Comparison of ENCODE assay signal across 8 mouse cellular contexts in the genomic region with DNA sequence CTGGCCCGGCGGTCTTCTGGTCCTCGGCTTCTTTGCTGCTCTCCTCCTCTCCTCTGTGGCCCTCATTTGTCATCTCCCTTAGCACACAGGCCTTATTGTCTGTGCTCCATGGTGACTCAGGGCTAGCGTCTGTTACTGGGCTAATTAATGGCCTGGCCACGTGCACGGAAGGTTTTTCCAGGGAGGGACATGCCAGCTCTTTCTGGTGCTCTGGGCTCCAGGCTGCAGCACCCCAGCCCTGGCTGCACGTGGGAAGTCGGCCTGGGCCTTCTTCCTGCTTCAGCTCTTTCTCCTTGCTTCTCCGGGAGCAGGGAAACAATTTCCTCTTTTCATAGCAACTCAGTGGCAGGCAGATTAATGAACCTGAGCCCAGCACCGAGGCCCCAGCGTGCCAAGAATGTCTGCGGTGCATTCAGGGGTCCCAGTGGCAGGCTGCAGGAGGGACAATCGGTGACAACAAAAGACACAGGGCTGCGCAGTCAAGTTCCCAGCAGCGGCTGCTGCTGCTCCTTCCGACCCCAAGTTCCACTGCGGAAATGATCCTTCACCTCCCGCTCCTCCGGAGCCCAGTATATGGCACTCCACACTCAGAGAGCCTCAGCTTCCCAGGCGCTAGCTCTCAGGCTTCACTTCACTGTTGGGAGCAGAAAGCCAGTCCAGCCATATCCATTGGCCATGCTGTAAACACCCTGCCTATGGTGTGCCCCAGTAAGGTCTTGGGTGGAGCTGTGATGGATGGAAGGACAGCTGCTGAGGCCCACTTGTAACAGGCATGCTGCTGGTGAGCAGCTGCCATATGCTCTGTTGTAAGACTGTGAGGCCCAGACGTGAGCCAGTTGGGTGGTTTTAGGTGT.
DNase-seq lines count a peak whose midpoint lies in the region; ATAC-seq and TF ChIP-seq lines count a peak whose summit lies in the region.

No protein-coding gene starts in this region.

- no peak overlapping the region for H3K9ac ChIP-seq in forebrain, postnatal 0 days
- peak overlapping the region; percentile 56 for H3K9ac ChIP-seq in kidney, embryonic 16.5 days (replicated peaks; ENCODE audit: low read length)
- peak overlapping the region; percentile 50 for H3K9ac ChIP-seq in limb, embryonic 11.5 days (ENCODE audit: low read length)

- no peaks in the 10 kb centered on the region for H3K4me1 ChIP-seq in cerebellum, adult 2 months (ENCODE audit: control insufficient read depth, insufficient read depth, low read length)
- H3K4me1 ChIP-seq in forebrain, postnatal 0 days (ENCODE audit: insufficient read depth) = no peaks in the 10 kb centered on the region
- peaks cover 10% of the 10 kb centered on the region for H3K4me1 ChIP-seq in kidney, embryonic 16.5 days (ENCODE audit: insufficient read depth, low read length)
- peaks cover 17% of the 10 kb centered on the region for H3K4me1 ChIP-seq in limb, embryonic 11.5 days (ENCODE audit: control insufficient read depth, insufficient read depth, low read length)

- no peaks in the 10 kb centered on the region for H3K27me3 ChIP-seq in cerebellum, adult 2 months (ENCODE audit: control insufficient read depth, insufficient read depth, low read length)
- H3K27me3 ChIP-seq in forebrain, postnatal 0 days (ENCODE audit: insufficient read depth, low read length) = no peaks in the 10 kb centered on the region
- no peaks in the 10 kb centered on the region for H3K27me3 ChIP-seq in kidney, embryonic 16.5 days (ENCODE audit: insufficient read depth, low read length)
- H3K27me3 ChIP-seq in limb, embryonic 11.5 days (ENCODE audit: control insufficient read depth, insufficient read depth, low read length) = no peaks in the 10 kb centered on the region

- TF ChIP-seq POLR2A in cerebellum, adult 2 months (IDR thresholded peaks at IDR 0.05; ENCODE audit: borderline replicate concordance, insufficient read depth, low read length) = no peak

- H3K9me3 ChIP-seq in forebrain, postnatal 0 days (ENCODE audit: low read length) = 0 out of 2 replicates have a peak, but pooled peaks cover 7% of the 10 kb centered on the region
- H3K9me3 ChIP-seq in kidney, embryonic 16.5 days (ENCODE audit: low read length) = peaks cover 12% of the 10 kb centered on the region
- H3K9me3 ChIP-seq in limb, embryonic 11.5 days (ENCODE audit: control insufficient read depth, low read length) = no peaks in the 10 kb centered on the region; the same call in 1 of the 2 replicates

- no peak overlapping the region for H3K4me2 ChIP-seq in forebrain, postnatal 0 days (ENCODE audit: low read depth)
- H3K4me2 ChIP-seq in kidney, embryonic 16.5 days (replicated peaks; ENCODE audit: low read depth, low read length) = peak overlapping the region; percentile 13; the same call in 1 of the 2 replicates
- H3K4me2 ChIP-seq in limb, embryonic 11.5 days (ENCODE audit: low read depth, severe bottlenecking) = 0 out of 2 replicates have a peak overlapping the region, but pooled peaks have one; percentile 7

- peak; percentile 29 for DNase-seq in gastrocnemius, postnatal 10 days
- no peak for DNase-seq in gastrocnemius, postnatal 4 days (ENCODE audit: low spot score in 2 of 2)
- peak; percentile 17 to 46 for DNase-seq in cerebellum, adult 2 months
- DNase-seq in forebrain, postnatal 0 days = peak; percentile 80
- peak; percentile 67 for DNase-seq in limb, embryonic 11.5 days (ENCODE audit: low spot score)
- DNase-seq in right cerebral cortex, adult 18-20 months = peak; percentile 62
- DNase-seq in spleen, postnatal 36 days (ENCODE audit: low spot score in 2 of 2) = no peak

- H3K27ac ChIP-seq in cerebellum, adult 2 months (ENCODE audit: insufficient read depth, low read length) = no peak overlapping the region
- H3K27ac ChIP-seq in forebrain, postnatal 0 days (ENCODE audit: low read depth, low read length) = no peak overlapping the region; the same call in none of the 2 replicates
- peak overlapping the region; percentile 79 for H3K27ac ChIP-seq in kidney, embryonic 16.5 days (ENCODE audit: low read length)
- H3K27ac ChIP-seq in limb, embryonic 11.5 days (replicated peaks; ENCODE audit: low read depth, low read length) = peak overlapping the region; percentile 93

- no peak for TF ChIP-seq CTCF in cerebellum, adult 2 months (IDR thresholded peaks at IDR 0.05; ENCODE audit: borderline replicate concordance, insufficient read depth, low read depth, low read length)
- no peak for TF ChIP-seq CTCF in forebrain, postnatal 0 days (IDR thresholded peaks at IDR 0.05; ENCODE audit: low read depth)

- whole genome bisulfite sequencing in cerebellum, adult 2 months = 10% methylated on average over 21 of the region's 21 CpGs
- 7% methylated on average over 21 of the region's 21 CpGs for WGBS in forebrain, postnatal 0 days
- WGBS in kidney, embryonic 16.5 days = 13% methylated on average over 21 of the region's 21 CpGs
- WGBS in limb, embryonic 11.5 days = 25% methylated on average over 21 of the region's 21 CpGs

- ATAC-seq in forebrain, postnatal 0 days = peak; percentile 97
- ATAC-seq in kidney, embryonic 16.5 days (ENCODE audit: low FRiP score, low TSS enrichment) = peak; percentile 85
- peak; percentile 81 for ATAC-seq in limb, embryonic 11.5 days (ENCODE audit: insufficient number of reproducible peaks, low FRiP score, low TSS enrichment, low read depth)

- no peak overlapping the region for H3K4me3 ChIP-seq in cerebellum, adult 2 months (replicated peaks; ENCODE audit: insufficient read depth, low read depth, low read length)
- no peak overlapping the region for H3K4me3 ChIP-seq in forebrain, postnatal 0 days (ENCODE audit: low read depth, low read length)
- H3K4me3 ChIP-seq in kidney, embryonic 16.5 days (ENCODE audit: low read length) = no peak overlapping the region
- no peak overlapping the region for H3K4me3 ChIP-seq in limb, embryonic 11.5 days (ENCODE audit: low read depth, low read length)

- no peaks in the 10 kb centered on the region for H3K36me3 ChIP-seq in forebrain, postnatal 0 days (ENCODE audit: insufficient read depth)
- no peaks in the 10 kb centered on the region for H3K36me3 ChIP-seq in kidney, embryonic 16.5 days (ENCODE audit: insufficient read depth, low read length)
- no peaks in the 10 kb centered on the region for H3K36me3 ChIP-seq in limb, embryonic 11.5 days (ENCODE audit: control insufficient read depth, insufficient read depth, low read length)

Comparison
In these comparisons a context has a peak if more than half of its experiments do, and no peak if none do; other contexts are left out.
1. DNase-seq: peak in gastrocnemius, postnatal 10 days (single experiment), cerebellum, adult 2 months (2 of 2), forebrain, postnatal 0 days (single experiment), limb, embryonic 11.5 days (single experiment) and right cerebral cortex, adult 18-20 months (single experiment); none in gastrocnemius, postnatal 4 days (0 of 2) and spleen, postnatal 36 days (0 of 2).
2. H3K27ac ChIP-seq: peak in kidney, embryonic 16.5 days (single experiment) and limb, embryonic 11.5 days (single experiment); none in cerebellum, adult 2 months (single experiment) and forebrain, postnatal 0 days (single experiment).
3. Peak in every context shown above with its lines, with median percentiles within 50 percentile points of each other: ATAC-seq.